Mouse (Mus musculus) hindbrain, embryonic 15.5 days (tissue): ENCODE measurements around the gene AC124108.1. TPM values are rescaled to one million over a fixed set of nuclear protein-coding genes. Genes with fewer than 3 reads are reported as not detected.

Source experiments
- ATAC-seq: fragments of 200-750 bp; cut with Nextera tagmentation; 2 replicates; pipeline ENCODE4 v1.8.0; 2017; ENCODE audit warnings: low read depth, moderate number of reproducible peaks, moderate TSS enrichment; ENCODE audit not compliant: low FRiP score
- H3K27ac ChIP-seq: fragments of 300-500 bp; sonication (generic); replicated peaks from 2 replicates; pipeline ENCODE4 v1.5.1; 2015; ENCODE audit warnings: mild to moderate bottlenecking, inconsistent platforms
- H3K27me3 ChIP-seq: fragments of 300-500 bp; sonication (generic); 2 replicates; pipeline ENCODE4 v1.6.1; 2015; ENCODE audit warnings: control low read depth, inconsistent platforms
- H3K36me3 ChIP-seq: fragments of 300-500 bp; sonication (generic); 2 replicates; pipeline ENCODE4 v1.6.1; 2015; ENCODE audit warnings: control low read depth, inconsistent platforms
- H3K4me1 ChIP-seq: fragments of 300-500 bp; sonication (generic); replicated peaks from 2 replicates; pipeline ENCODE4 v1.6.1; 2015; ENCODE audit warnings: control low read depth, inconsistent platforms
- H3K4me2 ChIP-seq: fragments of 300-500 bp; sonication (generic); 2 replicates; pipeline ENCODE4 v1.6.1; 2015; ENCODE audit warnings: moderate library complexity, mild to moderate bottlenecking, inconsistent platforms
- H3K4me3 ChIP-seq: fragments of 300-500 bp; sonication (generic); 2 replicates; pipeline ENCODE4 v1.5.1; 2015; ENCODE audit warnings: mild to moderate bottlenecking, inconsistent platforms
- H3K9ac ChIP-seq: fragments of 300-500 bp; sonication (generic); 2 replicates; pipeline ENCODE4 v1.6.1; 2015; ENCODE audit warnings: inconsistent platforms
- H3K9me3 ChIP-seq: fragments of 300-500 bp; sonication (generic); 2 replicates; pipeline ENCODE4 v1.6.1; 2016; ENCODE audit warnings: control low read depth, inconsistent platforms
- WGBS: fragments of 180-500 bp; shearing (Covaris S2); methylation state at CpG from one replicate; pipeline ENCODE4 v1.1.7; 2015; 5-methylcytosine and 5-hydroxymethylcytosine counted together
- polyA plus RNA-seq: library from polyadenylated mRNA; unstranded; fragments of >200 nt; fragmentation: Nextera tagmentation; extraction: Ambion mirVana; gene quantifications from 2 replicates; pipeline ENCODE4 v1.2.1, GENCODE M21; 2015

Gene AC124108.1
- polyA plus RNA-seq, 1 experiment from 2014 or later: 2.7 TPM

- Histone ChIP-seq H3K9ac (no peak overlapping the region; the same call in 1 of the 2 replicates), H3K4me1 (peaks cover 83% of the 10 kb centered on the region), H3K27ac (no peak overlapping the region), H3K36me3 (no peaks in the 10 kb centered on the region), H3K27me3 (no peaks in the 10 kb centered on the region), H3K4me3 (no peak overlapping the region), H3K4me2 (peak overlapping the region; percentile 36), H3K9me3 (no peaks in the 10 kb centered on the region)
- no peak for ATAC-seq
- 39% methylated on average over 9 of the region's 9 CpGs for WGBS
Observed at GRCm38 (mm10) chr1:132195100-132195499, 3.8 kb downstream of the AC124108.1 start.

- Histone ChIP-seq H3K4me1 (peaks cover 88% of the 10 kb centered on the region), H3K27me3 (no peaks in the 10 kb centered on the region), H3K36me3 (no peaks in the 10 kb centered on the region), H3K27ac (0 out of 2 replicates have a peak overlapping the region, but pooled peaks have one; percentile 34), H3K4me3 (no peak overlapping the region), H3K9me3 (no peaks in the 10 kb centered on the region), H3K4me2 (peak overlapping the region; percentile 35), H3K9ac (no peak overlapping the region; the same call in 1 of the 2 replicates)
- 51% methylated on average over 5 of the region's 5 CpGs for WGBS
- ATAC-seq: no peak
Observed at GRCm38 (mm10) chr1:132195681-132196080, 4.4 kb downstream of the AC124108.1 start.

GRCm38 (mm10) chr1:132196337-132196736 is 5.1 kb downstream of the AC124108.1 start:
- peak overlapping the region; percentile 20; the same call in 1 of the 2 replicates for H3K9ac ChIP-seq
- ATAC-seq: no peak
- H3K4me2 ChIP-seq: peak overlapping the region; percentile 35
- no peak overlapping the region for H3K4me3 ChIP-seq
- no peaks in the 10 kb centered on the region for H3K36me3 ChIP-seq
- H3K4me1 ChIP-seq: peaks cover 95% of the 10 kb centered on the region
- H3K27ac ChIP-seq: no peak overlapping the region
- WGBS: 12% methylated on average over 7 of the region's 7 CpGs
- no peaks in the 10 kb centered on the region for H3K9me3 ChIP-seq
- H3K27me3 ChIP-seq: no peaks in the 10 kb centered on the region

- no peak overlapping the region for H3K9ac ChIP-seq
- ATAC-seq: no peak
- H3K4me3 ChIP-seq: no peak overlapping the region
- no peaks in the 10 kb centered on the region for H3K9me3 ChIP-seq
- H3K27ac ChIP-seq: 0 out of 2 replicates have a peak overlapping the region, but pooled peaks have one; percentile 10
- H3K36me3 ChIP-seq: no peaks in the 10 kb centered on the region
- H3K4me2 ChIP-seq: peak overlapping the region; percentile 31
- H3K27me3 ChIP-seq: no peaks in the 10 kb centered on the region
- 5% methylated on average over 9 of the region's 9 CpGs for WGBS
- peaks cover 99% of the 10 kb centered on the region for H3K4me1 ChIP-seq
Observed at GRCm38 (mm10) chr1:132197666-132198065, 6.4 kb downstream of the AC124108.1 start.

- Histone ChIP-seq H3K4me3 (no peak overlapping the region), H3K27ac (peak overlapping the region; percentile 10; the same call in 1 of the 2 replicates), H3K36me3 (no peaks in the 10 kb centered on the region), H3K4me2 (no peak overlapping the region), H3K9ac (no peak overlapping the region), H3K4me1 (peaks cover 97% of the 10 kb centered on the region), H3K9me3 (no peaks in the 10 kb centered on the region), H3K27me3 (no peaks in the 10 kb centered on the region)
- 76% methylated on average over 16 of the region's 16 CpGs for WGBS
- ATAC-seq: no peak
Observed at GRCm38 (mm10) chr1:132198401-132199071, 7.3 kb downstream of the AC124108.1 start.

- H3K27ac ChIP-seq: peak overlapping the region; percentile 67
- H3K9me3 ChIP-seq: no peaks in the 10 kb centered on the region
- peaks cover 90% of the 10 kb centered on the region for H3K4me1 ChIP-seq
- WGBS: 75% methylated on average over 6 of the region's 6 CpGs
- H3K27me3 ChIP-seq: no peaks in the 10 kb centered on the region
- H3K4me3 ChIP-seq: no peak overlapping the region
- no peaks in the 10 kb centered on the region for H3K36me3 ChIP-seq
- no peak for ATAC-seq
- peak overlapping the region; percentile 47; the same call in 1 of the 2 replicates for H3K4me2 ChIP-seq
- no peak overlapping the region for H3K9ac ChIP-seq
Observed at GRCm38 (mm10) chr1:132199244-132199643, 8.0 kb downstream of the AC124108.1 start.

GRCm38 (mm10) chr1:132199934-132200333 is 8.7 kb downstream of the AC124108.1 start:
- H3K9ac ChIP-seq: 0 out of 2 replicates have a peak overlapping the region, but pooled peaks have one; percentile 35
- H3K27ac ChIP-seq: peak overlapping the region; percentile 67
- H3K36me3 ChIP-seq: no peaks in the 10 kb centered on the region
- H3K9me3 ChIP-seq: no peaks in the 10 kb centered on the region
- ATAC-seq: no peak
- H3K4me3 ChIP-seq: peak overlapping the region; percentile 36; the same call in 1 of the 2 replicates
- H3K4me1 ChIP-seq: peaks cover 83% of the 10 kb centered on the region
- 9% methylated on average over 12 of the region's 12 CpGs for WGBS
- H3K4me2 ChIP-seq: peak overlapping the region; percentile 47
- no peaks in the 10 kb centered on the region for H3K27me3 ChIP-seq

GRCm38 (mm10) chr1:132200562-132201510 is 9.6 kb downstream of the AC124108.1 start:
- Histone ChIP-seq H3K4me2 (peak overlapping the region; percentile 47), H3K27ac (peak overlapping the region; percentile 67), H3K4me1 (peaks cover 80% of the 10 kb centered on the region), H3K9me3 (no peaks in the 10 kb centered on the region), H3K27me3 (no peaks in the 10 kb centered on the region), H3K4me3 (peak overlapping the region; percentile 36), H3K9ac (peak overlapping the region; percentile 35), H3K36me3 (no peaks in the 10 kb centered on the region)
- ATAC-seq: peak; percentile 85
- WGBS: 5% methylated on average over 11 of the region's 11 CpGs

GRCm38 (mm10) chr1:132201511-132201860 is 10.2 kb downstream of the AC124108.1 start:
- Histone ChIP-seq H3K4me2 (peak overlapping the region; percentile 47), H3K9ac (no peak overlapping the region), H3K27ac (peak overlapping the region; percentile 67; the same call in 1 of the 2 replicates), H3K9me3 (no peaks in the 10 kb centered on the region), H3K36me3 (no peaks in the 10 kb centered on the region), H3K27me3 (no peaks in the 10 kb centered on the region), H3K4me1 (peaks cover 77% of the 10 kb centered on the region), H3K4me3 (peak overlapping the region; percentile 36)
- 34% methylated on average over 4 of the region's 4 CpGs for WGBS
- no peak for ATAC-seq

- Histone ChIP-seq H3K9me3 (no peaks in the 10 kb centered on the region), H3K4me3 (no peak overlapping the region), H3K36me3 (no peaks in the 10 kb centered on the region), H3K9ac (no peak overlapping the region), H3K27me3 (no peaks in the 10 kb centered on the region), H3K4me2 (peak overlapping the region; percentile 47), H3K4me1 (peaks cover 75% of the 10 kb centered on the region), H3K27ac (peak overlapping the region; percentile 67; the same call in 1 of the 2 replicates)
- no peak for ATAC-seq
- 63% methylated on average over 2 of the region's 2 CpGs for WGBS
Observed at GRCm38 (mm10) chr1:132201936-132202335, 10.7 kb downstream of the AC124108.1 start.

- no peak overlapping the region for H3K4me2 ChIP-seq
- H3K27me3 ChIP-seq: no peaks in the 10 kb centered on the region
- no peak overlapping the region for H3K27ac ChIP-seq
- peaks cover 75% of the 10 kb centered on the region for H3K4me1 ChIP-seq
- ATAC-seq: no peak
- H3K9me3 ChIP-seq: no peaks in the 10 kb centered on the region
- no peaks in the 10 kb centered on the region for H3K36me3 ChIP-seq
- H3K9ac ChIP-seq: no peak overlapping the region
- 95% methylated on average over 5 of the region's 5 CpGs for WGBS
- H3K4me3 ChIP-seq: no peak overlapping the region
Observed at GRCm38 (mm10) chr1:132202771-132203170, 11.5 kb downstream of the AC124108.1 start.

GRCm38 (mm10) chr1:132205958-132206357 is 14.7 kb downstream of the AC124108.1 start:
- Histone ChIP-seq H3K9ac (no peak overlapping the region), H3K27me3 (no peaks in the 10 kb centered on the region), H3K9me3 (no peaks in the 10 kb centered on the region), H3K27ac (no peak overlapping the region), H3K36me3 (no peaks in the 10 kb centered on the region), H3K4me2 (no peak overlapping the region), H3K4me1 (peaks cover 76% of the 10 kb centered on the region), H3K4me3 (no peak overlapping the region)
- 83% methylated on average over 5 of the region's 5 CpGs for WGBS
- ATAC-seq: no peak
